17 mouse cellular contexts compared by ENCODE assay signal in the genomic region with DNA sequence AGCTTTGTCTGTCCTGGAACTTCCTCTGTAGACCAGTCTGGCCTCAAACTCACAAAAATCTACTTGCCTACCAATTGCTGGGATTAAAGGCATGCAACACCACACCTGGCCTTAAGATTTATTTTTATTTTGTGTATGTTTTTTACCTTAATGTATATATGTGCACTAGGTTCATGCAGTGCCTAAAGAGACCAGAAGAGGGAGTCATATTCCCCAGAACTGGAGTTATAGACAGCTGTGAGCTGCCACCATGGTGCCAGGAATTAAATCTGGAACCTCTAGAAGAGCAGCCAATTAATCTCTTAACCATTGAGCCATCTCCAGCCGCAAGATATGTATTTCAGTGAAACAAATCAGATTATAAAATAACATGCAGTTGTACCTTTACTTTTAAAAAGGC. TPM values are rescaled to one million over a fixed set of nuclear protein-coding genes. Genes with fewer than 3 reads are reported as not detected.
A peak's percentile ranks its signal among the peaks of the same experiment; 100 is the strongest.
DNase-seq lines count a peak whose midpoint lies in the region; TF ChIP-seq lines count a peak whose summit lies in the region.
"Had no signal": no experiment of that assay in that cellular context is flagged by ENCODE, and none has a peak within 500 bp of the region (broad histone marks: within the 10 kb centered on the region; RNA-seq: fewer than 3 reads in every experiment).

No protein-coding gene starts in this region.

- no peak overlapping the region for H3K4me3 ChIP-seq in left cerebral cortex, adult 2 months
- no peak overlapping the region for H3K4me3 ChIP-seq in E14TG2a.4 (replicated peaks; ENCODE audit: low read length)
- H3K4me3 ChIP-seq: hindbrain, embryonic 12.5 days had no signal

- no peak for DNase-seq in left cerebral cortex, adult 2 months (ENCODE audit: extremely low spot score in 1 of 2, low spot score in 2 of 2)
- no peak for DNase-seq in left cerebral cortex, postnatal 25 days (ENCODE audit: low spot score in 2 of 2)
- DNase-seq in R1 (ENCODE audit: low read depth, low spot score), result peak; percentile 40
- peak; percentile 1 for DNase-seq in retina, postnatal 1 day
- DNase-seq in adrenal gland, postnatal 4 days (ENCODE audit: low spot score in 2 of 2), result no peak
- DNase-seq in left cerebral cortex, postnatal 36 days (ENCODE audit: low spot score in 2 of 2), result no peak
- DNase-seq: cerebellum, adult 11 months; cerebellum, postnatal 36 days; kidney, adult 11 months; kidney, postnatal 25 days; layer of hippocampus, postnatal 36 days; midbrain, embryonic 14.5 days; right cerebral cortex, postnatal 4 days; thymus, adult 18-20 months had no signal

- no peaks in the 10 kb centered on the region for H3K27me3 ChIP-seq in E14TG2a.4 (ENCODE audit: insufficient read depth, low read length)
- H3K27me3 ChIP-seq: hindbrain, embryonic 12.5 days had no signal

- intact Hi-C loops in left cerebral cortex, adult 2 months (cut with DNase I), result no loop called here
- intact Hi-C loops in left cerebral cortex, postnatal 25 days (cut with DNase I), result no loop called here
- intact Hi-C loops in left cerebral cortex, postnatal 36 days (cut with DNase I), result no loop called here

- H3K4me1 ChIP-seq in E14TG2a.4 (replicated peaks; ENCODE audit: low read depth, low read length), result no peaks in the 10 kb centered on the region
- H3K4me1 ChIP-seq: hindbrain, embryonic 12.5 days had no signal

- H3K36me3 ChIP-seq in E14TG2a.4 (ENCODE audit: insufficient read depth, low read length), result peaks cover 18% of the 10 kb centered on the region

- peak; percentile 22 for TF ChIP-seq CTCF in left cerebral cortex, adult 2 months (IDR thresholded peaks at IDR 0.05)
- peak; percentile 15 for TF ChIP-seq CTCF in E14TG2a.4 (conservative IDR thresholded peaks at IDR 0.05; ENCODE audit: low read length)

- no peak overlapping the region for H3K27ac ChIP-seq in left cerebral cortex, adult 2 months
- H3K27ac ChIP-seq: hindbrain, embryonic 12.5 days had no signal

- peaks cover 17% of the 10 kb centered on the region for H3K9me3 ChIP-seq in E14TG2a.4 (ENCODE audit: low read length)
- H3K9me3 ChIP-seq: G1E; hindbrain, embryonic 12.5 days had no signal

RNA-seq across cellular contexts. Expression of gene Phf8, which starts 54.7 kb away (rescaled TPM):
- 10 to 100 TPM; 30.7 to 33.0 TPM for total RNA-seq in left cerebral cortex, adult 2 months (2021)
- 10 to 100 TPM; 34.4 to 37.2 TPM for total RNA-seq in left cerebral cortex, postnatal 25 days (2021)
- total RNA-seq in adrenal gland, postnatal 4 days (2021), result 10 to 100 TPM; 26.8 to 28.0 TPM
- 10 to 100 TPM; 25.0 to 35.9 TPM for total RNA-seq in left cerebral cortex, postnatal 36 days (2021)

Comparison
In these comparisons a context has a peak if more than half of its experiments do, and no peak if none do; other contexts are left out.
1. DNase-seq: peak in R1 (single experiment) and retina, postnatal 1 day (single experiment); none in left cerebral cortex, adult 2 months (0 of 2), left cerebral cortex, postnatal 25 days (0 of 2), adrenal gland, postnatal 4 days (0 of 2) and left cerebral cortex, postnatal 36 days (0 of 2).